Mouse (Mus musculus) c-Kit-positive CD71-negative TER-119-negative erythroid progenitor cells, embryonic 14.5 days (primary cell): Measurements from ENCODE around the gene Cntn4.

Source experiments
- DNase-seq: peaks from one replicate; pipeline ENCODE4 v3.0.0-alpha.2; 2013; ENCODE audit warnings: low read depth

Cntn4 gene

GRCm38 (mm10) chr6:106663780-106664651 is 986.6 kb downstream of the Cntn4 start:
- DNase-seq, result peak; percentile 29

DNA sequence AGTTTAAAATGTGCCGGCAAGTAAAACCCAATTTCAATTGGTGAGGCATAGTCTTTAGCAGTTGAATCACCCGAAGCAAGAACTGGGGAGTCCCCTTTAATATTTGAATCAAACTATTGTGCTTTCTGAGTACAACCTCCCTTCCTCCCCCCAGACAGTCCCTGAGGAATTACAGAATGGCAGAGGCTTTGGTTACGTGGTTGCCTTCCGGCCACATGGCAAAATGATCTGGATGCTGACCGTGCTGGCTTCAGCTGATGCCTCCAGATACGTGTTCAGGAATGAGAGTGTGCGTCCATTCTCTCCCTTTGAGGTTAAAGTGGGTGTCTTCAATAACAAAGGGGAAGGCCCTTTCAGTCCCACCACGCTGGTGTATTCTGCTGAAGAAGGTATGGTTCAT is 998.1 kb downstream of the Cntn4 start:
- no peak for DNase-seq

DNA sequence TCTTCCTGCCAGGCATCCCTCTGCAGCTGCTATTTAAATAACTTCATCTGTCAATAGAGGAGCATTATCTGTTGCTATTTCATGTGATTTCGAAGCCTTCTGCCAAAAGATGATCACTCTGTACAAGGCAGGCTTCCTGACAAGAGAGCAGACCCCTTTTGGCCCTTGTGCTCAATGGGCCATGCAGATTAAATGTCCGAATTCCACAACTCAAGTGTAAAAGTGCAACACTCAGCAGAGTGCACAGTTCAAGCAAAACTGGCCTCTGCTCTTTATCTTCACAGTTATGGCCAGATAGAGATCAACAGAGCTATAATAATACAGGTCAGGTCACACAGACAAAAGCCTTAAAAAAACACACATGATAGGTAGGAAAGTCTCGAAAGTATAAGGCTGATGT is 1024.5 kb downstream of the Cntn4 start:
- DNase-seq, result no peak

DNA sequence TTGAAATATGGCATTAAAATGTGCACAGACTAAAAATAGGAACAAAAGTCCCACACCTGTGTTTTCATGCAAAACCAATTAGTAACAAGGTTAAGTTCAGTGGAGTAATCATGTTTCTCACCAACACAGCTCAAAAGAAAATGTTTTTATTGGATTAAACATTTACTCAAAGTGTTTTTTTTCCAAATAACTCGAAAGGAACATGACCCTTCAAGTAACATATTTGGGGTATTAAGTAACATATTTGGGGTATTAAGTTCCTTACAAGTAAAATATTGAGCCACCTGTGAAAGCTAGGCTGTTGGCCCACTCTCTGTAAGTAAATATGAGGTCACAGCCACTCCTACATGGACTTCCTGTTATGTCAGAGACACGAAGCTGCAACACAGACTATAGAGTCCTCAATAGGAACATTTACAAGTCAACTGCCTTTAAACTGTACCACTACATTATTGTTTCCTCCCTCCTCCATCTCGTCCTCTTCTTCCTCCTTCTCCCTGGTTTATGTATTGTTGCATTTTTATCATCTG is 1028.1 kb downstream of the Cntn4 start:
- no peak for DNase-seq

- no peak for DNase-seq
Measured at GRCm38 (mm10) chr6:106725642-106726041, 1048.2 kb downstream of the Cntn4 start.

GRCm38 (mm10) chr6:106726078-106726477 is 1048.6 kb downstream of the Cntn4 start:
- no peak for DNase-seq

DNA sequence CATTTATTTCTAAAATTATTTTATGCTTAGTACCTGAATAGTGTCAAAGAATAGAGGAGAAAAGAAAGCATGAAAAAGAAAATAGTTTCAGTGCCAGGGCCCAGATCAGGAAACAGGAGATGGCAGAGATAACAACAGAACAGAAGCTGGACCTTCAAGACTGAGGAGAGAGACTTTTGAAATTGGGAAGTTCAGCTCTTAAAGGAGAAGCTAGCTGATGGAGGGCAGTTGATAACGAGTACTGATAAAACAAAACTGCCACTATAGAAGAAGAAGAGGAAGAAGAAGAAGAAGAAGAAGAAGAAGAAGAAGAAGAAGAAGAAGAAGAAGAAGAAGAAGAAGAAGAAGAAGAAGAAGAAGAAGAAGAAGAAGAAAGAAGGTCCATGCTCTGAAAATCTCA is 1050.2 kb downstream of the Cntn4 start:
- DNase-seq, result no peak

DNA sequence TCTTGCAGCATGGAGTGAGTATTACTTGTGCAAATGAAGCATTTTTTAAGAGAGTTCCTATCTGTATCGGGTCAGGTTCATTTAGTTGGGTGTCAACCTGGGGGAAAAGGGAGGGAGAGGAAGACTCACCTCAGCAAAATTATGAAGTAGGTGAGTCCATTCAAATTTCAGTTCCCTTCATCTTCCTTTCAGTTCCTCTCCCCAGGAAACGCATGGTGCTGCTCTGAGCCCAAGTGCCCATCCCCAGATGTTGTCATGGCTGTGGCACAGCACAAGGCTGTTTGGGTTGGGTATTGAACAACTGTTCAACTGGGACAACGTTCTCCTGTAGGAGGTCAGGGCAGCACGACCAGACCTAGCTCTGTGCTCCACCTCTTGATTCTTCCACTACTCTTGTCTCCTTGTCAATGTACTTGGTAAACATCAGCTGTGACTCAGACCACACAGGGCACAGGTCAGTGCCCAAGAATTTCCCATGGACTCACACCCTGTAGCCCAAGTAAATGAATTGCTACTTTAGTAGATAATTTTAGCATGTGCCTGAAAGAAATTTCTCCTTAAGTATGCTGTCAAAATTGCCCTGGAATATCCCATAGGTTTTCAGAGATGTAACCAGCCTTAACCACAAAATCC is 1052.3 kb downstream of the Cntn4 start:
- no peak for DNase-seq

DNA sequence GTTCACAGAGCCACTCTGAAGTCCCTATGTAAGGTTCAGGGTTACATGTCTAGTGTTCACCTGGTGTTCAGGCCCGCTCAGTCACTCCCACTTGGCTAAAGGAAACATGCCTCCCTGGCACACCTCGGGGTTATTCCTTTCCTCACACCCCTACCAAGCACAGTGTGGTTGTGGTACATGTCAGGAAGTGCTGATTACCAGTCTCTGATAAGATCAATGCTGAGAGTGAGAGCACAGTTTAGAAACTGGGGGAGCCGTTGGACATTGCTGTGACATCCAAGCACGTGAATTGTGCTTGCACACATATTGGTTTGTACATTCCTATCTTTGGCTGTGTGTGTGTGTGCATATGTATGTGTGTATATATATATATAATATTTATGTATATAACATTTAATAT is 1055.1 kb downstream of the Cntn4 start:
- no peak for DNase-seq

GRCm38 (mm10) chr6:106738229-106738628 is 1060.8 kb downstream of the Cntn4 start:
- no peak for DNase-seq

DNA sequence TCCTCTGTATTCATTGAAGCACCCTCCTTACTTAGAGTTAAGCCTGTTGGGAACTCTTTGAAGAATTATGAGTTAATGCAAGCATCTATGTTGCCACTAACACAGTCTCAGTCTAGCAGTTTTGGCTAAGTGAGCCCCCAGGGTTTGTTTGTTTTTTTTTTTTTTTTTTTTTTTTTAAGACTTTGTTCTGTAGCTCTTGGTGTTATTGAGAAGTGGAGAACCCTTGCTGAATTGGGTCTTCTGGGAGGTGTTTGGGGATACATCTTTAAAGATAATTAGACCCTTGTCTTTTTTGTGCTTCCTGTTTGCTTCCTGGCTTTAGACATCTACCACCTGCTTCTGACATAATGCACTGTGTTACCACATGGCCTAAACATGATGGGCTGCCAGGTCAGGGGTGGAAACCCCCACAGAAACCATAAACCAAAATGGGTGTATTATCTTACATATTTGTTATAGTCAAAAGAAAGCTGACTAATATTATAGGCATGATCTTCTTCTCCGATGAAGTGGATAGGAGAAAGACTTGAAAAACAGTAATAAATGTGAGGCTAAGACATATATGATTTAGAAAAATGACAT is 1062.9 kb downstream of the Cntn4 start:
- no peak for DNase-seq

DNA sequence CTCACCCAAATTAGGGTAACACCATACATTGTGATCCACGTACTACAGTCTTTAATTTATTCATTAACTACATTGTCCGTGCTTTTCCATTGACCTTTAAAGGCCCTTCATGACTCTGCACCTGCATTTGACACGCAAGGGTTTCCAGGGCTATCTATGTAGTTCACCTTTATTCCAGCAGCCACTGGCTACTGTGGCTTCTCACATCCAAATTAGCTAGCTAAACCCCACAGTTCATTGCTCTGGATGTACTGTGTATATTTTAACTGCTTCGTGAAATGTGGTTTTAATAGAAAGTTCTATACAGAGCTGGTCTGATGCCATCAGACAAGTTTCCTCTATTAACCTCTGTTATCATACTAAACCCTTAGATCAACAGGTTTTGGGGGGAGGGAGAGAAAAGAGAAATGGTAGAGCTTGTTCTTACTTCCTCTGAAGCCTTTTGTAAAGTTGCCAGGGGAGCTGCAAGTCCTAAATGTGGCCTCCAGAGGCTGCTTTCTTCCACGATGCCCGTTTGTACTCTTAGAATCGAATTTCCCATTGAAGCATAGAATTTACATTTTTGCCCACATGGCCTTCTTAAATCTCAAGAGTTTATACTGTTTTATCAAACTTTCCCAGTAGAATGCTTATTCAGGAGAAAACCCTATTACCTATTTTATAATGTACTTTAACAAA is 1066.2 kb downstream of the Cntn4 start:
- no peak for DNase-seq

- DNase-seq, result no peak
Measured at GRCm38 (mm10) chr6:106745673-106746394, 1068.4 kb downstream of the Cntn4 start.

DNA sequence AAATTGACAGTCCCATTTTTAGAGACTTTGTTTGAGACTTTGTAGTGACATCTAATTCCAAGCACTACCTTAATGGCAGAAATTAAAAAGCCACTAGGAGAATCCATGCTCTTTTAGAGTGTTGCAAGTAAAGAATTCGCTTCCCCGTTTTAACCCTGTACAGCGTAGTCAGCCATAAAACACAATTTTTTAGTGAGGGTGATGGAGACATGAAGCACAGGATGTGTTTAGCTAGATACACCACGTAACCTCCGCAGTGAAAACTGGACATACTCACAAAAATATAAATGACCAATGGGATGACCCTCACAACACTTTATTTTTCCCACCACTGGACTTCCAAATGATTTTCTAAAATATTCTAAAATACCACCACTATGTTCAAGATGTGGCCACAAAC is 1069.8 kb downstream of the Cntn4 start:
- DNase-seq, result no peak

DNA sequence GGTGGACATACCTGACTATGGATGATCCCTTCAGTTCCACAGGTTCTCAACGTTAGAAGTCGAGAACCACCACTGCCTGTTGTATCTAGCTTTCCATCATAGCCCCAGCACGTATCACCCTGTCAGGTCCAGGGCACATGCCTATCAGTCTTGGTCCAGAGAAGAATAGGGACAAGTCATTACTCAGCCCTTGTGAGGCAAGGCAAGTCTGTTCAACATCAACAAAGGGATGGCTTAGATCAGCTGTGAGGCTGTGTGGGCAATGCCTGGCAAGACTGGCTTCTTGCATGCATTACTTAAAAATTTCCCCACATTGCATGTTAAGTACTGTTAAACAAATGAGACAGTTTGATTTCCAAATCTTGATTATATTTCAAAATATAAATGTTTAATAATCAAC is 1070.3 kb downstream of the Cntn4 start:
- DNase-seq, result no peak
